Mouse (Mus musculus) frontal cortex, postnatal 14 days (tissue): ENCODE results near the gene Unkl.

Experiments used
- DNase-seq, 2 experiments: peaks; one replicate each; pipeline ENCODE4 v3.0.0; 2022; ENCODE audit warnings: low spot score in 2 of 2

Unkl gene

DNA sequence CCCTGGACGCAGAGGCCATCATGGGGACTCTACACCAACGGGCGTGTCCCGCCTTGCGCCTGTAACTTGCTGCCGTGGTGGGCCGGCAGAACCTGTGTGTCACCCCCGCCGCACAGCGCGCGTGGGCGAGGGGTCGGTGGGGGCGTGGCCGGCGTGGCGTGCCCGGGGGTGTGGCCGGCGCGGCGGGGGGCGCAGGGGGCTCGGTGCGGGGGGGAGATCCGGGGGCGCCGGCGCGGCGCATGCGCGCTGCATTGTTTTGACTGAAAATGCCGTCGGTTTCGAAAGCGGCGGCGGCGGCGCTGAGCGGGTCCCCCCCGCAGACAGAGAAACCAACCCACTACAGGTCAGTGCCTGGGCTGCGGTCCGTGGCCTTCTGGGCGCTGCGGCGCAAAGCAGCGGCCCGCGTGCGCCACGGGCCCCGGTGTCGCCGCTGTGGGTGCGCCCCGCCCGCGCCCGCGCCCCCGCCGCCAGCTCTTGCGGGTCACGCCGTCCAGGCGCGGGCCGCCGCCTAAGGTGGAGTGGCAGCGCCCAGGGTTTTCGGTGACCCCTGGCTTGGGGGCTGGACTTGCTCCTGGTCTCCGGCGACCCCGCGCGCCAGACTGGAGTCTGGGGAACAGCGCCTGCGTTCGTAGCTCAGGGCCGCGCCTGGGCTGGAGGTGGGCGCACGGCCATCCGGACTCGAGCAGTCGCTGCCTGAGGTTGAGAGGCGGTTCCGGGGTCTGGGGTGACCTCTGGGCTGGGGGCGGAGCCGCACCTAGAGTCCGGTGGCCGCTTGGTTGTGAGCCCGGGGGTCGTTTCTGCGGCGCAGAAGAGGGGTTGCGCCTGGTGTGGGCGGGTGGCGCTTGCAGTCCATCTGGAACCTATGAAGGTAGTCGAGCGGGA, at the start of gene Unkl:
TSS of gene Unkl (plus strand) at position 248 of the 882 bp plus-strand sequence.
- DNase-seq = peak; percentile 41 to 45

DNA sequence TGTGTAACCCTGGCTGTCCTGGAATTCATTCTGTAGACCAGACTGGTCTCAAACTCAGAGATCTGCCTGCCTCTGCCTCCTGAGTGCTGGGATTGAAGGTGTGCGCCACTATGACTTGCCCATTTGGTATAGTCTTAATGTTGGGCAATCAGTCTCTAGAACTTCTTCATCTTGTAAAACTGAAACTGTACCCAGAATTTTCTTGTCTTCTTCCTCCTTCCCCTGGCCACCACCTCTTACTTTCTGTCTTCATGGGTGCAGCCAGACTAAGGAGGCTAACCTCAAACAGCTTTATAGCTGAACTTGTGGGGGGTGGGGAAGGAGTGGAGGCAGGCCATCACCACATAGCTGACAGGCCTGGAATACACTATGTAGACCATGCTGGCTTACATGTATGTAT, 49.4 kb upstream of the Unkl start:
- DNase-seq = no peak

DNA sequence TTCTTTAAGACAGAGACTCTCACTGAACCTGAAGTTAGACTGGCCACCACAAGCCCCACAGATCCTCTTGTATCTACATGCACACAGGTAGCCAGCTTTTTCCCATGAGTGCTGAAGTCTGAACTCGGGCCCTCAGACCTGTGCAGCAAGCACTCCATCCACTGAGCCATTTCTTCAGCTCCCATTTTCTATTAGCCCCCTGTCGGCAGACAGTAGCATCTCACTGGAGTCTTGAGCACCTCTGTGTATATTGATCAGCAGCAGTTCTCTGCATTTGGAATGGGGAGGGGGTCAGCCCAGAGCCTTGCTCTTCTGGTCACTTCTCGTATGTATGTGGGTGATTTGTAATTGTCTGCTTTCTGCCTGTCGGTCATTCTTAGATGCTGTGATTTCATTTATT, 48.2 kb upstream of the Unkl start:
- no peak for DNase-seq

DNA sequence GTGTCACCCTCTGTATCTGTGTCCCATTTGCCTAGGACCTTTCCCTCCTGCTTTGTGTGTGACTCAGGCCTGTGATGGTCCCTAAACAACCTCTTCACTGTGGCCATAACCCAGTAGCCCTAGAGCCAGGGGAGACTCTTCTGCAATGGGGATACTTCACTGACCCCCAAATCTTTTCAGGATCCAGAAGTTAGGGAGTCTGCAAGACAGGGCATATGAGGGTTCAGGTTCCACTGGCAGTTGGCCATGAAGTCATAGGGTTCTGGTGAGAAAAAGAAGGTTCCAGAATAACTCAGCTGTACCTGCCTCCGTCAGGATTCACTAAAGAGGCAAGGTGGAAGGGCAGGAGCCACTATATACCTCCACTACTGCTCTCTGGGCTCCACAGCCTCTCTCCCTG, 26.0 kb upstream of the Unkl start, which contains the start of gene Ccdc154:
TSS of gene Ccdc154 (plus strand) at position 301 of the 400 bp plus-strand sequence.
- DNase-seq = no peak

DNA sequence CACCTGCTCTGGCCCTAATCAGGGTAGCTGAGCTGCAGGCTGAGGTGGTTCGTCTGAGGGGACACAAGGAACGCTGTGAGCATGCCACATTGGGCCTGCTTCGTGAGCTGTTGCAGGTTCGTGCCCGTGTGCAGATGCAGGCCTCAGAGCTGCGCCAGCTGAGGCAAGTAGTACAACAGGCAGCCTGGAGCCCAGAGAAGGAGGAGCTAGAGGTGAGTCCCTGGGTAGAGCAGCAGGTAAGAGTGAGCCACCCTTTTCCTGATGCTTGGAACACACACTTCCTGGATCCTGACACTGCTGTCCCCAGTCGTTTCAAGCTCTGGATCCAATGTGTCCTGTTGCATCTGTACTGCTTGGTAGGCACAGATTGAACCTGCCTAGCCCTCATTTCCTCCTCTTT, 24.8 kb upstream of the Unkl start:
- no peak for DNase-seq

DNA sequence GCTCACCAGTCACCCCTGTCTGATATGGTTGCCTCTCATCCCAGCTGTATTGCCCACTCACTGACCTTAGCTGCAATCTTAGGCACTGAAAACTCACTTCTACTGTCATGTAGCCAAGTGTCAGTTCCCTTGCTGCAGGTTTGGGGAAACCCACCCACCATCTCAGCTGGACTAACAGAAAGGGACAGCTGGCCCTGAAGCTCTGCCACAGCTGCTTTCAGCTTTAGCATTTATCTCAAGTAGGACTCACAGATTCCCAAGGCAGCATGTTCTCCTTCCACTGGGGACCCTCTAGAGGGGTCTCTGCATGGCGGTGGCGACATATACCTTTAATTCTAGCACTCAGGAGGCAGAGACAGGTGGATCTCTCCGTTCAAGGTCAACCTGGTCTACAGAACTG, 23.4 kb upstream of the Unkl start:
- DNase-seq = no peak

DNA sequence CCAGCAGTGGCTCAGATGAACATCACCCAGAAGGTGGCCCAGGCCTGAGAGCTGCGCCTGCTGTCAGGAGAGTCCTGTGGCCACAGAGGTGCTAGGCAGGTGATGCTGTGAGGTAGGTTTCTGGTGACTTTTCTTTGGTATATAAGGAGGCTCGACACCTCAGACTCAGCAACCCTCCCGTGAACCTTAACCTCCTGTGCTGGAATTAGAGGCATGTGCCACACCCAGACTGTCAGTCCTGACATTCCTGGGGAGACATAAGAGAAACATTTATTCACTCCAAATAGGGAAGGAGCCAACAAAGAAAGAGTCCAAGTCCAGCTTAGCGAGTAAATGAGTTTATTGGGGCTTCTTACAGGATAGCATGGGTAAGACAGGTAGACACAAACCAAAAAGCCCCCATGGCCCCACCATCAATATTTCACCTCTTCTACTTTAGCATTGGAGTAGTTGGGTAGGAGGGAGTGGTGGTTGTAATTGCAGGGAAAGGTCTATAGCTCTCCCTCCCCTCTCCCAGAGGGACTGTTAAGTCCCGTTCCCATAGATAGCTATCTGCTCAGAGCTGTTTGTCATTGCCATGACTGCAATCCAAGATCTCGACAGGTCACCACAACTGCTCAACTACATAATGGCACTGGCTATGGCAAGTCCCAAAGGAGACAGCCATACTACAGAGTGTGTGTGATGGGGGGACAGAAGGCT, 22.1 kb upstream of the Unkl start:
- DNase-seq = no peak

DNA sequence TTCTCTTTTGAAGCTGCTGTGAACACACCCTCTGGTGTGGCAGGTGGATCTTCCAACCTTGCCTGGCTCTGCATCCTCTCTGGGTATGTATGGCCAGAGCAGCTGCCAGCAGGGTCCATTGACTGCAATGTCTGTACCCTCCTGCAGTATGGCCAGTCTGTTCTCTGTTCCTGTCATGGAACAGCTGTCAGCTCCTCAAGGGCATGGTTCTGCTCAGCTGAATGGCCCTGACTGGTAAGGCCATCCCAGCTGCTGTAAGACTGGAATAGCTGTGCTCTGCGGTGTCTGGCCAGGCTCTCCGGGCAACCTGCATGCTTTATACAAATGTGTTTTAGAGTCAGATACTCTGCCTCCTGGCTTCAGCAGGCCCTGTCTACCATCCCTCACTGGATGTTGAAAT, 18.5 kb upstream of the Unkl start:
- no peak for DNase-seq

DNA sequence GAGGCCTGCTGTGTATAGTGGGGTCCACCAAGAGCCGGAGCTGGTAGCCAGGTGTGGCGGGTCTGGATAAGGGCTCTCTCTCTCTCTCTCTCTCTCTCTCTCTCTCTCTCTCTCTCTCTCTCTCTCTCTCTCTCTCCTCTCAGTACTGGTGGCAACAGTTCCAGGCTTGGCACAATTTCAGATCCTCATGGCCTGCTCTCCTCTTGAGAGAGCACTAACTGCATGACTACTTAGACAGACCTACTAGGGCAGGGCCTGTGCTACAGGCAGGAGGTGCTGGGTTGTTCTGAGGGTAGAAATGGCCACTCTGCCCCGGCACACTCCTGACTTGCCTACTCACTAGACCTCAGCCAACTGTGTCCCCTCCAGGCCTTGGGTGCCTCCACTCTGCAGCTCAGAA, 15.6 kb upstream of the Unkl start:
- DNase-seq = no peak

DNA sequence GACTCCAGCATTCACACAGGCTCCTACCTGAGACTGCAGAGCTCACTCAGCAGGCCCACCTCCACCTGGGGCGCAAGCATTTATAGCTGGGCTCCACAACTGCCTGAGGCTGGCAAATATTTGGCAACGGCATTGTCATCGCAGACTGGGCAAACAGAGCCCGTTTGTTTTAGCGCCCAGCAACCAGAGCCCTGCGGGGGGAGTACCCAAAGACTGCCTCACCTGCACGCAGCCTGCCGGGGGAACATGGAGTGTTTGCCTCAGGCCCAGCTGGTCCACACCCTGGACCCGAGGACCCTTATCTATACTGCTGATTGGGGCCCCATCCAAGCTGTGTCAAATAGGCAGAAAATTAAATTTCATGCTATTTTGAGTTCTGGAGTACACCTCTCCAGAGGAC, 12.8 kb upstream of the Unkl start, which contains the start of gene Gm38655:
TSS of gene Gm38655 (minus strand) at position 61 of the 400 bp plus-strand sequence.
- DNase-seq = no peak

DNA sequence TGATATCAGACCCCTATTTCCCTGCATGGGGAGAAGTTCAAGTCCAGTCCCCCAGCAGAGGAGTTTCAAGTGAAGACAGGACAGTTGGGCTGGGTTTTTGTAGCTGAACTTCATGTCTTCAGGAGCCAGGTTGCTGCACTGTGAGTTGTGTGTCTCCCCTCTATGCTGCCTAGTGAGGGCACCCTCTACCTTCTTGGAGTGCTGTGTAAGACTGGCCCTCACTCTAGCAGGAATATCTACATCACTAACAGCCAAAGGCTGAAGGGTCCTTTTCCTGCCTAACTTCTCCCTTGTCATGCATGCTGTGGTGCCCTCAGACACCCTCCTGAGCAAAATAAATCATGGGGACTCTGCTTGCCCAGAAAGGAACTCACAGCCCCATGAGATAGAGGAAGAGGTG, 5.0 kb upstream of the Unkl start:
- no peak for DNase-seq

DNA sequence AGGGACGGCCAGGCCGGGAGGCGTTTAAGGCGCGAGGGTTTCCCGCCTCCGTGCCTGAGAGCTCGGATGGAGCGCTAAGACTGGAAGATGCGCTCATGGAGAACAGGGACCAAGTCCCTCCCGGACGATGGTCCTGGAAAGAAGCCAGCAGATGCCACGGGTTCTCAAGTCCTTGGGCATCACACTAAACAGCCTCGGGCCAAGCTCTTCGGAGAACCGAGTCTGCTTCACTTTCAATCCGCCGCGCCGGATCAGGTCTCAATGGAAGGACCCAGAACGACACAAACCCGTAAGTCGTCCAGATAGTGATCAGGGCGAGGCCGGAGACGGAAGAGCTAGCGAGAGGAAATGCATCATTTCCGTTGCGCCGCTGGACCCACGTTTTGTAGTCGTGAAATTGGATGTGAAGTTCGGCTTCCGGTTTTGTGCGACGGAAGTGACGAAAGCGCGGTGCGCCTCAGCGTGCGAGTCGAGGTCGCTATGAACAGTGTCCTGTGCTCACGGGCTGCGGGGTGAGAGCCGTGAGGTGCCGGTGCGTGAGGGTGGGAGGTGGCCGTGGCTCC, 4.0 kb upstream of the Unkl start, which contains the start of gene BC003965:
TSS of gene BC003965 (plus strand) at position 426 of the 563 bp plus-strand sequence.
- peak; percentile 96 to 99 for DNase-seq

DNA sequence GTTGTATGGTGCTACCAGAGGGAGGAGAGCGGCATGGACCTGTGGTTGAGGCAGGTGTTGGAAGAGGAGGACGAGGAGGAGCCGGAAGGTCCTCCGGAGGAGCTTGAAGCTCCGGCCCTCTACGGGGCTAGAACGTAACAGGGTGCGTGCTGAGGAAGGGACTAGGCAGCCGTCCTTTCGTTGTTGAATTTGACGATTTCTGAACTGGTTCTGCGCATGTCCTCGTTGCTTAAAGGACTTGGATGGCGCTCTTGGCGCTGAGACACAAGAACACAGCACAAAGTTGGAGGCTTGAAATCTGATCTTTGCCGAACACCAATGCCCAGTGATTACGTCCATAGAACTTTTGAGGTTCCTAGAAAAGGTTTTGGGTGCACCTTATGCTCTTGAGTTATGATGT, 3.2 kb upstream of the Unkl start:
- DNase-seq = no peak

DNA sequence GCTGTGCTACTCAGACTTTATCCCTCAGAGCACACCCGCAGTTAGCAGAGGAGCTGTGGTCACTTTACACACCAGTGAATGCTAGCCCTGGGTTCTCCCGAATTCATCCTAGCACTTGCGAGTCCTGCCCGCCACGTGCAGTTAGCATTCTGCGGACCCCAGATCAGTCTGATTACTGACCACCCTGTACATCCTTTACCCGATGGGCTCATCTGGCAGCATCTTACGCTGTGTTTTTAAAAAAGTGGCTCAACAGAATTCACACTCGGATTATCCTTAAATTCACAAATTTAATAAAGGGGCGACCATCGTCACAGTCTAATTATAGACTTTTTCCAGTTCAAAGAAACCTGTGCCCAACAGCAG, 430 bp upstream of the Unkl start:
- DNase-seq = no peak

DNA sequence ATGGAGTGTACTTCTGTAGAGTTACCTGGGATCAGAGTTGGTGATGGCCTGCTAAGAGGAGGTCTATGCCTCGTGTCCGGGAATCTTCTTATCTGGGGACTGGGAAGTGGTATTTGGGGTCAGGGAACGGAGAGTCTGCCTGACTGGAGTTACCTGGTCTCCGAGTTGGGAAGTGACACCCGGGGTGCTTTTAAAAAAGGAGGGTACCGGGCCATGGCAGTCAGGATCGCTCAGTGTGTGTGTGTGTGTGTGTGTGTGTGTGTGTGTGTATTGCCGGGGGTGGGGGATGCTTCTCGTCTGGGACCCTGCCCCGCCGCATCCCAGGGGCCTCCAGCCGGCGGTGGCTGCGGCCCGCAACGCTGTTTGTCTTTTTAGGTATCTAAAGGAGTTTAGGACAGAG, 894 bp downstream of the Unkl start:
- no peak for DNase-seq

DNA sequence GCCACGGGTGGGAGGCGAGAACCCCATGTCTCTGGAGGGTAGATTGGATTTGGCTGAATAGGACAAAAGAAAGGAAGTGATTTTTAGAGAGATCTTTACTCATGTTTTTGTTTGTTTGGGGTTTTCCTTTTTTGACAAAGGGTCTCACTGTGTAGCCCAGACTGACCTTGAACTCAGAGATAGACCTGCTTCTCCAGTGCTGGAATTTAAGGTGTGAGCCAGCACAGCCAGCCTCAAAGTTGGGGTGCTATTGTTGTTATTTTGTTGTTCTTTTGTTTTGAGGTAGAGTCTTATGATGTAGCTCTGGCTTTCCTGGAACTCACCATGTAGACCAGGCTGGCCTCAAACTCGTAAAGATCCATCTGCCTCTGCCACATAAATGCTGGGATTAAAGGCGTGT, 14.2 kb downstream of the Unkl start:
- no peak for DNase-seq

DNA sequence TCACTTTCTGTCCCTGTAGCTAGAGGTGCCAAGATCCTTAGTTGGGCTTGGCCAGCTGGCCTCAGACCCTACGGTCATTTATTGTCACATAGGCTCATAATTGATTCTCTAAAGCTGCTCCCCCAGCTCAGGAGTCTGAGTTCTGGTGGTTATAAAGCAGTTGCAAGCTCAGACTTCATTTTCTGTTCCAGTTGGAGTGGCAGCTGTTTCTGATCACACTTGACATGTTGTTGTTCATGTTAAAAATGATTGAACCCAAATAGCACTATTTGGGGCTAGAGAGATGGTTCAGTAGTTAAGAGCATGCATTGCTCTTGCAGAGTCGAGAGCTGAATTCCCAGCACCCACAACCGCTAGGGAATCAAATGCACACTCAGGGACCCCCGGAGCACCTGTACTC, 21.8 kb downstream of the Unkl start:
- no peak for DNase-seq

DNA sequence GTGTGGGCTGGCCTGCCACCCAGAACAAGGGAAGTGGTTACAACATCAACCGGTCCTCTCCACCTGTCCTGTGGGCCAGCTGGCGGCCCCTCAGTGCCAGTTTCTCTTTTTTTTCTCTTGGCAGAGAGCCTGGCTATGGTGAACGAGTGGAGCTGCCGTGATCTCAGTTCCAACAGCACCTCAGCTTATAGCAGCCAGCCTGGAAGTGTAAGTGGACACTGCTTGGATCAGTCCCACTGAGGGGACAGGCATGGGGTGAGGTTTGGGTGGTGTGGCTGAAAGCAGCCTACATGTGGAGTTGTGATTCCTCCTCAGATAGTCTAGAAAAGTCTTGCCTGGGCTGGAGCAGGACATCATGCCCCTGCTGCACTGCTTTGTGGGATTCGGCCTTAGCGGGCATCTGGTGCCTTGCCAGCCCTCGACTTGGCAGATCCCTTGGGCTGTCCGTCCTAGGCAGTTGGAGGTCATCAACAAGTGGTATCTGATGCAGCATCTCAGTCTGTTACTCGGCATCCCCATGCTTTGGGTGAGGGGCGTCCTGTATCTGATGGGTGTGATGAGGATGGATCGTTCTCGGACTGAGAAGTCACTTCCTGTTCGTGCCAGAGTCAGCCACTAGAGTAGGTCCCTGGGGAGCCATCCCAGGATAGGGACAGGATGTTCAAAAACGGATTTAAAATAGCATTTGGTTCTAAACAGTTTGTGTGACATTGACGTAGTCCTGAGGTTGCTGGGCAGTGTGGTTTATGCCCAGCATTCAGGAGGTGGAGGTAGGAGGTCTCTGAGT, 22.7 kb downstream of the Unkl start:
- DNase-seq = no peak

DNA sequence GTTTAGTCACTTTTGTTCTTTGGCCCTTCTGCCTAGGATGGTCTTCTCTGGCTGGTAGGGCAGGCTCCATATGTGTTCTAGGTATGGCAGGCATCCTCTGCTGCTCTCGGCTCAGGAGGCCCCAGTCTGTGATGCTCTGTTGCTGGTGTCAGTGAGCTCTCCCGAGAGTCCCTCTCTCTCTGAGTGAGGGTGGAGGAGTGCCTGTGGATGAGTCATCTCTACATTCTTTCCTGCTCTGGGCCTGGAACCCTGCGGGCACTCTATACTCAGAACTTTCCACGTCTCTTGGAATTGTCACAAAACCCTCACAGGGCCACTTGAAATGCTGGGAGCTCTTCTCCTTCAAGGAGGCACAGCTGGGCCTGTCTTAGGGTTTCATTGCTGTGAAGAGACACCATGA, 23.5 kb downstream of the Unkl start:
- no peak for DNase-seq

DNA sequence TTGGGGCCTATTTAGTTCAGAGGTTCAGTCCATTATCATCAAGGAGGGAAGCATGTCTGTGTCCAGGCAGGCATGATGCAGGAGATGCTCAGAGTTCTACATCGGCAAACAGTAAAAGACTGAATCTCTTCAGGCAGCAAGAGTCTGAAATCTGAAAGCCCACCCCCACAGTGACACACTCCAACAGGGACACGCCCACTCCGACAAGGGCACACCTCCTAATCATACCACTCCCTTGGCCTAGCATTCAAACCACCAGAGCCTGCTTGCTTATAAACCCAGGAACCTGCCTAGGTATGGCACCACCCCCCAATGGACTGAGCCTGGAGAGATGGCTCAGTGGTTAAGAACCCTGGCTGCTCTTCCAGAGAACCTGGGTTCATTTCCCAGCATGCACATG, 27.2 kb downstream of the Unkl start:
- no peak for DNase-seq

DNA sequence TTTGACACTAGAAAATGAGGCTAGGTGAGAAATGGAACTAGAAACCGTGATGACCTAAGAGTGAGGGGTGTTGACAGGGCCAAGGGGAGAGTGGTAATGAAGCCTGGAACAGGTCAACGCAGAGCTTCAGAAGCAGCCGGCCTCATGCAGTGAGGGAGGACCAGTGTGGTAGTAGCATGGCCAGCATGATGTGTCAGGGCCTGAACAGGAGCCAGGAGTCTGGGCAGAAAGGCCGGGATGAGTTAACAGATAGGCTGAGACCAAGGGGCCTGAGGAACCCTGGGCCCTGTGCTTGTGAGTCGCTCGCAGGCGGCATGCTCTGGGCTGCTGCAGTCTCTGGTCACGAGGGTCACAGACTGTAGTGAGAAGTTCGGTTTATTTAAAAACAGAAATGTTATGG, 30.8 kb downstream of the Unkl start:
- no peak for DNase-seq
